Mouse (Mus musculus) left cerebral cortex, adult 8-10 months (tissue): Measurements from ENCODE around the gene Mapt. TPM values are rescaled to one million over a fixed set of nuclear protein-coding genes. Genes with fewer than 3 reads are reported as not detected.

Experiments
- DNase-seq, 2 experiments: peaks; one replicate each; pipeline ENCODE4 v3.0.0; 2022; ENCODE audit warnings: low spot score in 2 of 2
- total RNA-seq, 4 experiments: library from RNA; stranded (reverse); gene quantifications; 2 replicates each; pipeline ENCODE4 v1.2.4; 2022

The Mapt gene
- total RNA-seq, 4 experiments from 2014 or later: 361 to 377 (median 364) TPM

GRCm38 (mm10) chr11:104272352-104272751 is 41.2 kb downstream of the Mapt start:
- DNase-seq: peak; percentile 65 to 86

- no peak for DNase-seq
These were observed 44.6 kb downstream of the Mapt start for GRCm38 (mm10) chr11:104275765-104276164.

- no peak for DNase-seq
These were observed 47.0 kb downstream of the Mapt start for GRCm38 (mm10) chr11:104278222-104278621.

GRCm38 (mm10) chr11:104279049-104279448 is 47.9 kb downstream of the Mapt start:
- no peak for DNase-seq

GRCm38 (mm10) chr11:104279538-104279937 is 48.3 kb downstream of the Mapt start:
- no peak for DNase-seq

- DNase-seq: no peak
These were observed 50.3 kb downstream of the Mapt start for GRCm38 (mm10) chr11:104281501-104281900.

- DNase-seq: no peak
These were observed 55.9 kb downstream of the Mapt start for GRCm38 (mm10) chr11:104287113-104287512.

DNA sequence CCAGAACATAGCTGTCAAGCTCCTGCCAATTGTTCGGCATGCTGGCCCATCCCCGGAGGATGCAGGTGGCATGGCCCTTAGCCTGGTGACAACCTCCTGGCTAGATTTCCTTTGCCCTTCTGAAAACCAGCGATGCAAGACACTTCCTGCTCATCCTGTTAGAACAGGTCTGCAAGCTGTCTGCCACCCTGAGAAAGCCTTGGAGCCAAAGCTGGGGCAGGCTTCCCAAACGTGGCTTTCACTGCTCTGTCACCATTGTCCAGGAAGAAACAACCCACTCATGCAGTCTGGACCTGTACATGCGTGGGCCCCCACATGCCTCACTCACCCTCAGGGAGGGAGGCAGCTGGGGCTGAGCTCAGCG is 57.6 kb downstream of the Mapt start:
- peak in 1 of 2 experiments; percentile 80 for DNase-seq

DNA sequence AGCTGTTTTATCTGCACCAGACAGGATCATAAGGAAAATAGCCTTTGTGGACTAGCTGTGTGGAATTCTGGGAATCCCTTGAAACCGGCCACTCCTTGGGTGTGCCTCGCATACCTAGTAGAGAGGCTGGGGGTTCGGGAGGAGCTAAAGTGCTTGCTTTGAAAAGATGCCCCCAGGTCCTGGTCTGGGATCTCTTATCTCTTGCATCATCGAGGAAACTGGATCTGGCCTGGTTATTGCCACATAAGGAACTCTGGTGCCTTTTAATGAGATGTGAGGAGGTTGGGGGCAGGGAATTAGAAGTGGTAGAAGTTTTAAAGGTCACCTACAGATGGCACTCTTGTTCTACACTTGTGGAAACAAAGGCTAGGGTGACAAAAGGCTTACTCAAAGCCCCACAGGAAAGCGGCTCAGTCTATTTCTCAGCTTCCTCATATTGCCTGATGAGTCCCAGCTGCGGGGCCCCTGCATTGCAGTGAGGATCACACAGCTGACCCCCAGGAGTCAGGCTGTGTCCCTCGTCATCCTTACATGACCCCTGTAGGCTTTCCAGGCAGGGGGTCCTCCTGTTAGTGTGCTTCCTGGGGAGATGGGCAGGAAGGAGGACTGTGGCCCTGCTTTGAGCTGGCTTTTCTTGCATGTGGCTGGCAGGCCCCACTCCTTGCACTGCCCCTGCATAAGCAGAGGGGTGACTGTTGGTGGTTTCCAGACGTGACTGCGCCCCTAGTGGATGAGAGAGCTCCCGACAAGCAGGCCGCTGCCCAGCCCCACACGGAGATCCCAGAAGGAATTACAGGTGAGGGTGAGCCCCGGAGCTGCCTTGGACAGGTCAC is 58.2 kb downstream of the Mapt start:
- peak in 1 of 2 experiments; percentile 51 for DNase-seq

GRCm38 (mm10) chr11:104292443-104293220 is 61.4 kb downstream of the Mapt start:
- no peak for DNase-seq

- no peak for DNase-seq
These were observed 62.1 kb downstream of the Mapt start for GRCm38 (mm10) chr11:104293241-104293640.

DNA sequence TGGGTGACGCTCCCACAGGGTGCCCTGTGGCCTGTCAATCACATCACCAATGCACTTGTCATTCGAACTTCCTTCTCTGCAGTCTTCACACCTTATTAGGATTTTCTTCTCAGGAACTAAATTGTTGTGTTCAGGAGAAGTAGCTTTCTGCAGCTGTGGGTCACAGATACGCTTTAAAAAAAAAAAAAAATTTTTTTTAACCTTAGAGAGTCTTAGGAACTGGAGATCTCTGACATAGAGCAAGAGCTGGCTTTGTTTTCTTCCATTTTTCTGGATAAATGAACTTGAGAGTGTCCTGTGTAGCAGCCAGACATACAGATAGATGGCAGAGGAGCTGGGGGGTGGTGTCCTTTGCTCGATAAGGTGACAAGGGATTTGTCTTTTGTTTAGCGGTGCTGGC is 64.0 kb downstream of the Mapt start:
- DNase-seq: no peak

GRCm38 (mm10) chr11:104295656-104296055 is 64.5 kb downstream of the Mapt start:
- DNase-seq: no peak

DNA sequence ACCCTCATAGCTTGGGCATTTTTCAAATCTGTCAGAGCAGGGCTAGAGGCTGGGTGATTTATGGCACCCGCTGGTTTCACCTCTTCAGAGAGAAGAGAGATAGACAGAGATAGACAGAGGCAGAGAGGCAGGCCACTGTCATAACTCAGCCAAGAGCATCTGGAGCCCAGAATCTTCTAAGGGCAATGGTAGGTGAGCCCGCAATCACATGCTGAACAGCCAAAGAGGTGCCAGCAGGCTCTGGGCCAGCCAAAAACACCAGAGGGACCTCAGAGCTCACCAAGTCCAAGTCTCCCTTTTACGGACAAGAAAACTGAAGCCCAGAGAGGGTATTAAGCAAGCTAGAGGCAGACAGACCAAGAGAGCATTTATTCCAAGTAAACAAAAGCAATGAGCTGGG is 66.5 kb downstream of the Mapt start:
- DNase-seq: no peak

- peak in 1 of 2 experiments; percentile 40 for DNase-seq
These were observed 71.4 kb downstream of the Mapt start for GRCm38 (mm10) chr11:104302628-104303027.

- no peak for DNase-seq
These were observed 72.1 kb downstream of the Mapt start for GRCm38 (mm10) chr11:104303088-104303960.

GRCm38 (mm10) chr11:104305711-104306110 is 74.5 kb downstream of the Mapt start:
- DNase-seq: no peak

GRCm38 (mm10) chr11:104306483-104306882 is 75.3 kb downstream of the Mapt start:
- no peak for DNase-seq

GRCm38 (mm10) chr11:104307136-104307535 is 75.9 kb downstream of the Mapt start:
- no peak for DNase-seq

- DNase-seq: no peak
These were observed 78.4 kb downstream of the Mapt start for GRCm38 (mm10) chr11:104309377-104310225.
